Mouse (Mus musculus): Measurements from ENCODE around the gene Runx3.

- TF ChIP-seq CTCF (IDR thresholded peaks at IDR 0.05; ENCODE audit: extremely low read depth, insufficient read depth, low read length) (no peak), POLR2A (IDR thresholded peaks at IDR 0.05; ENCODE audit: extremely low read depth, insufficient read depth, low read length) (no peak)
Measured at GRCm38 (mm10) chr4:135167816-135168527, 47.5 kb downstream of the Runx3 start.

Data from cortical plate, adult 2 months (tissue).